Mouse (Mus musculus) limb, embryonic 13.5 days (tissue): ENCODE data around the gene Vmn2r55. TPM values are rescaled to one million over a fixed set of nuclear protein-coding genes. Genes with fewer than 3 reads are reported as not detected.
"Not testable (repeated sequence)": the region's sequence is repeated elsewhere in the genome, so short reads cannot be mapped to it uniquely, and the experiment has no call there.

Experiments used
- ATAC-seq: fragments of 200-750 bp; cut with Nextera tagmentation; 2 replicates; pipeline ENCODE4 v1.8.0; 2017; ENCODE audit warnings: low read depth, moderate number of reproducible peaks, moderate TSS enrichment; ENCODE audit not compliant: low FRiP score
- H3K27ac ChIP-seq: fragments of 300-500 bp; sonication (generic); 2 replicates; pipeline ENCODE4 v1.5.1; 2015; ENCODE audit warnings: inconsistent platforms, mild to moderate bottlenecking, moderate library complexity
- H3K27me3 ChIP-seq: fragments of 300-500 bp; sonication (generic); 2 replicates; pipeline ENCODE4 v1.6.1; 2015; ENCODE audit warnings: mild to moderate bottlenecking, inconsistent platforms
- H3K36me3 ChIP-seq: fragments of 300-500 bp; sonication (generic); 2 replicates; pipeline ENCODE4 v1.6.1; 2015; ENCODE audit warnings: inconsistent platforms, mild to moderate bottlenecking, moderate library complexity
- H3K4me1 ChIP-seq: fragments of 300-500 bp; sonication (generic); 2 replicates; pipeline ENCODE4 v1.6.1; 2015; ENCODE audit warnings: inconsistent platforms
- H3K4me2 ChIP-seq: fragments of 300-500 bp; sonication (generic); replicated peaks from 2 replicates; pipeline ENCODE4 v1.6.1; 2015; ENCODE audit warnings: inconsistent platforms, mild to moderate bottlenecking, moderate library complexity
- H3K4me3 ChIP-seq: fragments of 300-500 bp; sonication (generic); 2 replicates; pipeline ENCODE4 v1.5.1; 2015; ENCODE audit warnings: moderate library complexity, mild to moderate bottlenecking, inconsistent platforms
- H3K9ac ChIP-seq: fragments of 300-500 bp; sonication (generic); 2 replicates; pipeline ENCODE4 v1.6.1; 2015; ENCODE audit warnings: mild to moderate bottlenecking, inconsistent platforms
- H3K9me3 ChIP-seq: fragments of 300-500 bp; sonication (generic); 2 replicates; pipeline ENCODE4 v1.6.1; 2016; ENCODE audit warnings: inconsistent platforms
- WGBS: fragments of 180-500 bp; shearing (Covaris S2); methylation state at CpG from one replicate; pipeline ENCODE4 v1.1.7; 2015; 5-methylcytosine and 5-hydroxymethylcytosine counted together
- polyA plus RNA-seq: library from polyadenylated mRNA; unstranded; fragments of >200 nt; fragmentation: Nextera tagmentation; extraction: Ambion mirVana; gene quantifications from 2 replicates; pipeline ENCODE4 v1.2.1, GENCODE M21; 2015

Vmn2r55 gene
- not detected in 2 replicates for polyA plus RNA-seq

DNA sequence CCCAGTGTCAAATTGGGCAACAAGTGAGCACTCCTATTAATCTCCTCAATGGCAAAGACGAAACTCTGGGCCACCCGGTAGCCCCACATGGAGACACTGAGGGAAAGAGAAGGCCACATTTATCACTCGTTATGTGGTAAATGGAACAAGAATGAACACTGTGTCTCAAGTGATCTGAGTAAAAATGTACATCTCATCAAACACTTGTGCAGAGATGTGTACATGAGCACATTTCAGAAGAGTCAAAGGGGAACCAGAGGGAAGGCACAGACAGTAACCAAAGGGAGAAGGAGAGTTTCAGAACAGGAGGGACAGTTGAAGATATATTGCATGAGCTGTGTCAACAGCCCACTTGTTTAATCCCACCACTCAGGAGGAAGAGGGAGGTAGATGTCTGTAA lies at the start of gene Vmn2r55:
Gene Vmn2r55 (minus strand): TSS at position 101 of the 400 bp plus-strand sequence.
- H3K36me3 ChIP-seq: not testable (repeated sequence)
- WGBS: 86% methylated on average over 3 of the region's 3 CpGs

DNA sequence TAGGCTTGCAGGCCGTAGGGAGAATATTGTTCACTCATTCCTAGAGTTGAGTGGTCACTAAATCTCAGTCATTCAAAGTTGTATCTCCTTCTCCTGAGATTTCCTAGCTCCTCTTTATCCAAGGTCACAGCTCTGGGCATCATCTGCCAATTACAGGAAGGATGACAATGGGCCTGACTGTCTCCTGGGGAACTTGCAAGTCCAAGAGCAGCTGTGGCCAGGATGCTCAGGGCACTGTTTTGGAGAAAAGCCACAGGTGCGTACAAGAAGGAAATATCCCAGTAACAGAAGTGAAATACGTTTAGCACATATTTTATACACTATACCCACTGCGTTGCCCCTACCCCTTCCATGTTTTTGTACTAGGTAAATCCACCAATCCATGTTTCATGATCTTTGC lies 44.6 kb downstream of the Vmn2r55 start, which contains the start of gene Vmn2r54:
Gene Vmn2r54 (minus strand): TSS at position 101 of the 400 bp plus-strand sequence.
- not testable (repeated sequence) for H3K4me2 ChIP-seq, H3K9me3 ChIP-seq, H3K36me3 ChIP-seq, H3K27me3 ChIP-seq, H3K4me1 ChIP-seq, ATAC-seq, H3K4me3 ChIP-seq, H3K27ac ChIP-seq, H3K9ac ChIP-seq
- 77% methylated on average over 3 of the region's 4 CpGs for WGBS

More for the DNA sequence above, at the start of gene Vmn2r55:
- H3K4me2 ChIP-seq, H3K27ac ChIP-seq, H3K27me3 ChIP-seq, H3K9ac ChIP-seq, H3K9me3 ChIP-seq, H3K4me1 ChIP-seq, ATAC-seq, H3K4me3 ChIP-seq: not testable (repeated sequence)

DNA sequence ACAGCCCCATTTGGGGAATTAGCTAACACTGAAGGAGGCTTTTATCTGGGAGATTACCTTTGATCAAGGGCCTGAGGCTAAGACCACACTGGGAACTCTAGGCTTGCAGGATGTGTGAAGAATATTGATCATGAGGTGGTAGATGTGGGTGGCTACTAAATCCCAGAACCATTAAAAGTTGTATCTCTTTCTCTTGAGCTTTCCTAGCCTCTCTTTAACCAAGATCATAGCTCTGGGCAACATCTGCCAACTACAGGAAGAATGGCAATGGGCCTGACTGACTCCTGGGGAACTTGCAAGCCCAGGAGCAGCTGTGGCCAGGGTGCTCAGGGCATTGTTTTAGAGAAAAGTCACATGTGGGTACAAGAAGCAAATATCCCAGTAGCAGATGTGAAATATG lies 76.1 kb downstream of the Vmn2r55 start, which contains the start of gene Vmn2r53:
Gene Vmn2r53 (minus strand): TSS at position 101 of the 400 bp plus-strand sequence.
- no peak for ATAC-seq
- Histone ChIP-seq H3K9me3 (peaks cover 17% of the 10 kb centered on the region), H3K27ac (no peak within 1 kb of the TSS)

More for the DNA sequence above, 76.1 kb downstream of the Vmn2r55 start, which contains the start of gene Vmn2r53:
- no peaks in the 10 kb centered on the region for H3K4me1 ChIP-seq
- no peak within 1 kb of the TSS for H3K9ac ChIP-seq
- H3K4me3 ChIP-seq: no peak within 1 kb of the TSS
- no peaks in the 10 kb centered on the region for H3K36me3 ChIP-seq
- no peaks in the 10 kb centered on the region for H3K27me3 ChIP-seq
- no peak within 1 kb of the TSS for H3K4me2 ChIP-seq

Other genes with a start within 250 kb of the Vmn2r55 start
- 26.0 and 29.8 TPM in 2 replicates for gene Zfp606, start 206.7 kb downstream of the Vmn2r55 start, polyA plus RNA-seq
- not detected in 2 replicates for gene 2900092C05Rik, start 172.5 kb downstream of the Vmn2r55 start, polyA plus RNA-seq
- 0.01 TPM in 1 of 2 replicates, not detected in the other for gene Vmn2r53, start 76.2 kb downstream of the Vmn2r55 start, polyA plus RNA-seq
- not detected in 2 replicates for gene Vmn2r54, start 44.7 kb downstream of the Vmn2r55 start, polyA plus RNA-seq
- gene Vmn2r56, start 50.0 kb upstream of the Vmn2r55 start, polyA plus RNA-seq: not detected in 2 replicates
- 13.2 and 14.4 TPM in 2 replicates for gene Zscan18, start 118.6 kb upstream of the Vmn2r55 start, polyA plus RNA-seq
- gene Zfp329, start 133.9 kb upstream of the Vmn2r55 start, polyA plus RNA-seq: 17.5 TPM in 2 replicates
- 38.8 and 43.6 TPM in 2 replicates for gene Zfp110, start 149.8 kb upstream of the Vmn2r55 start, polyA plus RNA-seq
- gene Zfp128, start 196.2 kb upstream of the Vmn2r55 start, polyA plus RNA-seq: 6.4 and 7.3 TPM in 2 replicates
- 15.8 and 20.9 TPM in 2 replicates for gene Zscan22, start 212.8 kb upstream of the Vmn2r55 start, polyA plus RNA-seq
- 1,044 and 1,066 TPM in 2 replicates for gene Rps5, start 237.3 kb upstream of the Vmn2r55 start, polyA plus RNA-seq
- 0.42 and 0.64 TPM in 2 replicates for gene Rnf225, start 242.4 kb upstream of the Vmn2r55 start, polyA plus RNA-seq